Mouse (Mus musculus): ENCODE measurements around the gene BC005624. TPM values are rescaled to one million over a fixed set of nuclear protein-coding genes. Genes with fewer than 3 reads are reported as not detected.

BC005624 gene
- polyA plus RNA-seq, 1 experiment from 2014 or later, result 95.2 TPM

GRCm38 (mm10) chr2:31006434-31006833 is 24.4 kb upstream of the BC005624 start:
- Histone ChIP-seq H3K9me3 (no peaks in the 10 kb centered on the region), H3K4me3 (no peak overlapping the region), H3K27ac (replicated peaks) (peak overlapping the region; percentile 52; the same call in 1 of the 2 replicates), H3K9ac (peak overlapping the region; percentile 31; the same call in 1 of the 2 replicates), H3K27me3 (no peaks in the 10 kb centered on the region), H3K4me2 (no peak overlapping the region), H3K4me1 (replicated peaks) (peaks cover 15% of the 10 kb centered on the region; the same call in 1 of the 2 replicates), H3K36me3 (peaks cover 92% of the 10 kb centered on the region)
- 76% methylated on average over 5 of the region's 5 CpGs for WGBS
- ATAC-seq (ENCODE audit: low read depth), result no peak

DNA sequence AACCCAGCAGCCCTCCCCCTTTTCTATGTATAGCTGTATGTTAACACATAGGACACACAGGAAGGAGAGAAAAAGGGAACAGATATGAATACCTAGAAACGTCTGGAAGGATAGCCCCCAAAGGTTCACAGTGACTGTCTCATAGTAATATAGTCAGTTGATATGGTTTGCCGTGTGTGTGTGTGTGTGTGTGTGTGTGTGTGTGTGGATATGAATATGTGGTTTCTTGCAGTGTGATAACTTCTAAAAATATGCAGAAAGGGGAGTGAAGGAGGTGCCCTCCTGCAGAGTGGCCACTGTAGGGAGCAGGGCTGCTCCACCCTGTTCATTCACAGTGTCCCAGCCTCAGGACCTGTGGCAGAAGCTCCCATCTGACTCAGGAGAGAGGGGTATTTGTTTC is 23.5 kb upstream of the BC005624 start:
- 79% methylated on average over 2 of the region's 2 CpGs for WGBS
- Histone ChIP-seq H3K4me2 (no peak overlapping the region), H3K36me3 (peaks cover 85% of the 10 kb centered on the region), H3K27me3 (no peaks in the 10 kb centered on the region), H3K4me1 (replicated peaks) (peaks cover 15% of the 10 kb centered on the region; the same call in 1 of the 2 replicates), H3K27ac (replicated peaks) (no peak overlapping the region), H3K9ac (no peak overlapping the region), H3K9me3 (no peaks in the 10 kb centered on the region), H3K4me3 (no peak overlapping the region)
- ATAC-seq (ENCODE audit: low read depth), result no peak

GRCm38 (mm10) chr2:31002857-31003256 is 20.9 kb upstream of the BC005624 start:
- Histone ChIP-seq H3K4me1 (replicated peaks) (peaks cover 30% of the 10 kb centered on the region), H3K27me3 (no peaks in the 10 kb centered on the region), H3K4me3 (no peak overlapping the region), H3K9me3 (no peaks in the 10 kb centered on the region), H3K36me3 (peaks cover 71% of the 10 kb centered on the region), H3K27ac (replicated peaks) (no peak overlapping the region), H3K9ac (no peak overlapping the region), H3K4me2 (no peak overlapping the region)
- no peak for ATAC-seq (ENCODE audit: low read depth)
- WGBS, result 93% methylated on average over 10 of the region's 10 CpGs

- H3K9ac ChIP-seq, result 0 out of 2 replicates have a peak overlapping the region, but pooled peaks have one; percentile 9
- H3K36me3 ChIP-seq, result peaks cover 34% of the 10 kb centered on the region
- peak overlapping the region; percentile 88 for H3K27ac ChIP-seq (replicated peaks)
- ATAC-seq (ENCODE audit: low read depth), result peak; percentile 87
- no peaks in the 10 kb centered on the region for H3K9me3 ChIP-seq
- H3K4me3 ChIP-seq, result no peak overlapping the region
- peaks cover 14% of the 10 kb centered on the region for H3K4me1 ChIP-seq (replicated peaks)
- H3K4me2 ChIP-seq, result no peak overlapping the region
- WGBS, result 37% methylated on average over 8 of the region's 8 CpGs
- no peaks in the 10 kb centered on the region for H3K27me3 ChIP-seq
These were observed 16.7 kb upstream of the BC005624 start for GRCm38 (mm10) chr2:30998443-30999260.

DNA sequence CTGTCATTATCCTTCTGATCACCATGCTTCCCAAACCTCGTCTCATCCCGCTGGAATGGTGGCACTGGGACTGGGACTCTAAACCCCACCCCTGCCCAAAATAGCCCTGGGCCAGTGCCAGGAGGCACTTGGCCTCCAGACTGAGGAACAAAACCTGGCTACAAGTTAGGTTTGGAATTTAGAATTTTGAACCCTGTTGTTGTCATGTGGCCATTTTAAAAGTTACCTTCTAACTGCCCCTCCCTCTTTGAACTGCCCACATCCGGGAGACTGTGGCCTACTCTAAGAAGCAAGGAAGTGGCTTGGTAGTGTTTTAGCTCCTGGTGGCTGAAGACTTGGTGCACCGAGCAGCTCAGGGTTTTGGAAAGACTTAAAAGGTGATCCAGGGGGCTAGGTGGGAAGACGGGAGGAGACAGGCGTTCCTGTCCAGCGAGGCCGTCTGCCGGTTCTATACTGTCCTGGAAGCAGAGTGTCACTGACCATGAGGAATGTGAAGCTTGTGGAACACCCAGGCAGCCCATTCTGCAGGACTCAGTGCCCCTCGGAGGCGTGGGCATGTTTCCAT is 13.5 kb upstream of the BC005624 start:
- whole genome bisulfite sequencing, result 85% methylated on average over 11 of the region's 11 CpGs
- peaks cover 17% of the 10 kb centered on the region for H3K36me3 ChIP-seq
- H3K4me2 ChIP-seq, result no peak overlapping the region
- no peaks in the 10 kb centered on the region for H3K9me3 ChIP-seq
- no peak overlapping the region for H3K27ac ChIP-seq (replicated peaks)
- H3K9ac ChIP-seq, result no peak overlapping the region
- H3K4me1 ChIP-seq (replicated peaks), result peaks cover 14% of the 10 kb centered on the region
- ATAC-seq (ENCODE audit: low read depth), result no peak
- no peak overlapping the region for H3K4me3 ChIP-seq
- no peaks in the 10 kb centered on the region for H3K27me3 ChIP-seq

GRCm38 (mm10) chr2:30994853-30995252 is 12.9 kb upstream of the BC005624 start:
- ATAC-seq (ENCODE audit: low read depth), result no peak
- no peaks in the 10 kb centered on the region for H3K9me3 ChIP-seq
- no peaks in the 10 kb centered on the region for H3K27me3 ChIP-seq
- no peak overlapping the region for H3K4me2 ChIP-seq
- H3K27ac ChIP-seq (replicated peaks), result no peak overlapping the region
- H3K4me1 ChIP-seq (replicated peaks), result peaks cover 14% of the 10 kb centered on the region
- peaks cover 16% of the 10 kb centered on the region for H3K36me3 ChIP-seq
- 91% methylated on average over 4 of the region's 4 CpGs for WGBS
- no peak overlapping the region for H3K4me3 ChIP-seq
- no peak overlapping the region for H3K9ac ChIP-seq

GRCm38 (mm10) chr2:30990221-30990620 is 8.2 kb upstream of the BC005624 start:
- 0 out of 2 replicates have a peak, but pooled peaks cover 12% of the 10 kb centered on the region for H3K36me3 ChIP-seq
- peaks cover 7% of the 10 kb centered on the region; the same call in 1 of the 2 replicates for H3K4me1 ChIP-seq (replicated peaks)
- no peak overlapping the region for H3K4me3 ChIP-seq
- H3K9me3 ChIP-seq, result no peaks in the 10 kb centered on the region
- no peak overlapping the region for H3K9ac ChIP-seq
- no peak overlapping the region for H3K27ac ChIP-seq (replicated peaks)
- 90% methylated on average over 9 of the region's 9 CpGs for WGBS
- no peak for ATAC-seq (ENCODE audit: low read depth)
- no peak overlapping the region for H3K4me2 ChIP-seq
- no peaks in the 10 kb centered on the region for H3K27me3 ChIP-seq

DNA sequence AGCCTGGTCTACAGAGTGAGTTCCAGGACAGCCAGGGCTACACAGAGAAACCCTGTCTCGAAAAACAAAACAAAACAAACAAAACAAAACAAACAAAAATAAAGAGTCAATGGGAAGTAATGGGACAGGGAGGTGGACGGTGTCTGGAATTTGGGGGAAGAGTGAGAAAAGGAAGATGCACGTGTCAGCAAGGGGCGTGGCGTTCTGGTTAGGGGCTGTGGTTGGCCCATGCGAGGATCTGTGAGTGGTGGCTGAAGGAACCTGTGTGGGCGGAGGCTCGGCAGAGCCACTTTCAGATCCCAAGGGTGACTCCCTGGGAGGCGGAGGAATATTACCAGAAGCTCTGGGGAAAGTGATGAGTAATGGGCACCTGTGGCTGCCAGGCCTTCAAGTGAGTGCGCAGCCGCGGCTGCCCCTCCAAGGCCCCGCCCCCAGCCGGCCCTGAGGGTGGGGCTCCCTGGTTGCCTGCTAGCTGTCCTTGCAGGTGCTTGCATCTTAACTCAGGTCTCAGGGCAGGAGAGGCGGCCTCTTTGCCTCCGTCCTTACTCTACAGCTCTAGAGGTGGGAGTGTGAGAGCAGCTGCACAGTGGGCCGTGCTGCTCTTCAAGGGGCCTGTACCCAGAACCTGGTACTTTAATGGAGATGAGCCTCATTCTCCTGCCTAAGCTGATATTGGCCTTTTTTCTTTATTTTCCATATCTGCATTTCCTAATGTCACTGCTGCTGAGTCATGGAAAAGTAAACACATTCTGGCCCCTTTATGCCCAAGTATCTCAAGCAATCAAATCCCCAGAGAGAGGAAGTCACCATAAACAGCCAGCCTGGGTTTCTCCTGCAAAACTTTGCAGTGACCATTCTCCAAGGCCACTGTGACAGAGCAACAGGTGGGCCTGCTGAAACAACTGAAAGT is 3.4 kb upstream of the BC005624 start:
- Histone ChIP-seq H3K9me3 (no peaks in the 10 kb centered on the region), H3K9ac (no peak overlapping the region), H3K36me3 (peaks cover 8% of the 10 kb centered on the region; the same call in 1 of the 2 replicates), H3K4me1 (replicated peaks) (peaks cover 36% of the 10 kb centered on the region), H3K27me3 (no peaks in the 10 kb centered on the region), H3K4me2 (no peak overlapping the region), H3K27ac (replicated peaks) (no peak overlapping the region), H3K4me3 (no peak overlapping the region)
- 24% methylated on average over 16 of the region's 17 CpGs for WGBS
- no peak for ATAC-seq (ENCODE audit: low read depth)

GRCm38 (mm10) chr2:30983024-30983423 is 1.0 kb upstream of the BC005624 start:
- no peaks in the 10 kb centered on the region for H3K9me3 ChIP-seq
- H3K27ac ChIP-seq (replicated peaks), result peak overlapping the region; percentile 85; the same call in 1 of the 2 replicates
- H3K4me3 ChIP-seq, result peak overlapping the region; percentile 85
- peaks cover 40% of the 10 kb centered on the region for H3K4me1 ChIP-seq (replicated peaks)
- H3K9ac ChIP-seq, result peak overlapping the region; percentile 86
- no peak for ATAC-seq (ENCODE audit: low read depth)
- H3K27me3 ChIP-seq, result no peaks in the 10 kb centered on the region
- peaks cover 22% of the 10 kb centered on the region for H3K36me3 ChIP-seq
- 45% methylated on average over 7 of the region's 7 CpGs for WGBS
- H3K4me2 ChIP-seq, result peak overlapping the region; percentile 86

GRCm38 (mm10) chr2:30967352-30968327 is 14.4 kb downstream of the BC005624 start, which contains the start of gene Tor1a:
TSS of gene Tor1a (minus strand) at chr2:30967933.
- H3K9ac ChIP-seq, result peak within 1 kb of the TSS; percentile 97
- H3K27ac ChIP-seq (replicated peaks), result peak within 1 kb of the TSS; percentile 77
- H3K4me1 ChIP-seq (replicated peaks), result peaks cover 29% of the 10 kb centered on the region
- H3K36me3 ChIP-seq, result peaks cover 40% of the 10 kb centered on the region
- no peaks in the 10 kb centered on the region for H3K27me3 ChIP-seq
- ATAC-seq (ENCODE audit: low read depth), result peak; percentile 95
- peak within 1 kb of the TSS; percentile 98 for H3K4me3 ChIP-seq
- WGBS, result 2% methylated on average over 59 of the region's 59 CpGs
- no peaks in the 10 kb centered on the region for H3K9me3 ChIP-seq
- peak within 1 kb of the TSS; percentile 99 for H3K4me2 ChIP-seq

DNA sequence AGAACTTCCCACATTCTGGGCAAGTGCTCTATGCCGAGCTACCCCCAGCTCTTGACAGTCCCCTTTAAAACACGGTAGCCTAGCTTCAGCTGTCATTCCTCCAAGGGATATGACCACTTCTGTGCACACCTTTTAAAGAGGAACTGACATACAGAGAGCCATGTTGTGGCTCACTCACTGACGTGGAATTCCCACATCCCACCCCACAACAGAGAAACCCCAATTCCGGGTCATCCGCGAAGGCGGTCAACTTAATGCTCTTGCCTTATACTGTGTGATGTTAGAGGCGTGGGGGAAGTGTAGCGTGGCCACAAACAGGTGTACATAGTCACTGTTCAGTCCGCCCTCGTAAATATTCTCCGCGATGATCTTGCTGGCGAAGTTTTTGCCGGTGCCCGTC is 15.2 kb downstream of the BC005624 start:
- Histone ChIP-seq H3K4me1 (replicated peaks) (peaks cover 29% of the 10 kb centered on the region), H3K4me3 (peak overlapping the region; percentile 98), H3K36me3 (peaks cover 44% of the 10 kb centered on the region), H3K9ac (peak overlapping the region; percentile 97), H3K4me2 (peak overlapping the region; percentile 99), H3K9me3 (no peaks in the 10 kb centered on the region), H3K27ac (replicated peaks) (0 out of 2 replicates have a peak overlapping the region, but pooled peaks have one; percentile 77), H3K27me3 (no peaks in the 10 kb centered on the region)
- 0 out of 2 replicates have a peak, but pooled peaks have one; percentile 20 for ATAC-seq (ENCODE audit: low read depth)
- WGBS, result 23% methylated on average over 16 of the region's 16 CpGs

Data from neural tube, embryonic 13.5 days (tissue).